Mouse (Mus musculus) frontal cortex, postnatal 25 days (tissue): ENCODE data around the gene Map3k6.

Experiments used
- DNase-seq, 2 experiments: peaks; one replicate each; pipeline ENCODE4 v3.0.0; 2022; ENCODE audit warnings: low spot score in 2 of 2

Map3k6 gene

GRCm38 (mm10) chr4:133240490-133240921, at the start of gene Map3k6:
Map3k6 (plus strand) TSS chr4:133240818.
- DNase-seq = no peak

- DNase-seq = no peak
Measured at GRCm38 (mm10) chr4:133194482-133194881, 46.1 kb upstream of the Map3k6 start.

- no peak for DNase-seq
Measured at GRCm38 (mm10) chr4:133195014-133195413, 45.6 kb upstream of the Map3k6 start.

GRCm38 (mm10) chr4:133196136-133196535, 44.5 kb upstream of the Map3k6 start:
- DNase-seq = no peak

- DNase-seq = no peak
Measured at GRCm38 (mm10) chr4:133196852-133197251, 43.8 kb upstream of the Map3k6 start.

GRCm38 (mm10) chr4:133197355-133197754, 43.3 kb upstream of the Map3k6 start:
- no peak for DNase-seq

GRCm38 (mm10) chr4:133197801-133198286, 42.8 kb upstream of the Map3k6 start:
- DNase-seq = no peak

- DNase-seq = no peak
Measured at GRCm38 (mm10) chr4:133198337-133199180, 42.1 kb upstream of the Map3k6 start.

- DNase-seq = no peak
Measured at GRCm38 (mm10) chr4:133199743-133200142, 40.9 kb upstream of the Map3k6 start.

GRCm38 (mm10) chr4:133200343-133200742, 40.3 kb upstream of the Map3k6 start:
- peak in 1 of 2 experiments; percentile 35 for DNase-seq

GRCm38 (mm10) chr4:133201006-133201771, 39.4 kb upstream of the Map3k6 start:
- peak in 1 of 2 experiments; percentile 25 for DNase-seq

GRCm38 (mm10) chr4:133202254-133202653, 38.4 kb upstream of the Map3k6 start:
- no peak for DNase-seq

- DNase-seq = no peak
Measured at GRCm38 (mm10) chr4:133203591-133203990, 37.0 kb upstream of the Map3k6 start.

GRCm38 (mm10) chr4:133204379-133204778, 36.2 kb upstream of the Map3k6 start:
- DNase-seq = no peak

- DNase-seq = peak in 1 of 2 experiments; percentile 36
Measured at GRCm38 (mm10) chr4:133209366-133209765, 31.3 kb upstream of the Map3k6 start.

- no peak for DNase-seq
Measured at GRCm38 (mm10) chr4:133210023-133210787, 30.4 kb upstream of the Map3k6 start.

GRCm38 (mm10) chr4:133210788-133211390, 29.7 kb upstream of the Map3k6 start:
- DNase-seq = no peak

- DNase-seq = no peak
Measured at GRCm38 (mm10) chr4:133211751-133212561, 28.7 kb upstream of the Map3k6 start, which contains the start of the genes Cd164l2 and Gpr3. Cd164l2 (plus strand) TSS chr4:133212131. Gpr3 (minus strand) TSS chr4:133212536.

- DNase-seq = peak; percentile 67 to 74
Measured at GRCm38 (mm10) chr4:133212562-133213267, 27.9 kb upstream of the Map3k6 start.

- DNase-seq = no peak
Measured at GRCm38 (mm10) chr4:133213268-133213590, 27.4 kb upstream of the Map3k6 start.
